Mouse (Mus musculus): ENCODE measurements around the gene Lrat.
A peak's percentile ranks its signal among the peaks of the same experiment; 100 is the strongest.

Gene Lrat

GRCm38 (mm10) chr3:82903613-82904205, at the start of gene Lrat:
Lrat (minus strand) TSS chr3:82903973.
- peak; percentile 6 for DNase-seq (ENCODE audit: extremely low read depth, insufficient read length, low spot score)

- DNase-seq (ENCODE audit: extremely low read depth, insufficient read length, low spot score) = no peak
These were observed 48.6 kb upstream of the Lrat start for GRCm38 (mm10) chr3:82952173-82952962.

- no peak for DNase-seq (ENCODE audit: extremely low read depth, insufficient read length, low spot score)
These were observed 46.9 kb upstream of the Lrat start for GRCm38 (mm10) chr3:82950639-82951038.

DNA sequence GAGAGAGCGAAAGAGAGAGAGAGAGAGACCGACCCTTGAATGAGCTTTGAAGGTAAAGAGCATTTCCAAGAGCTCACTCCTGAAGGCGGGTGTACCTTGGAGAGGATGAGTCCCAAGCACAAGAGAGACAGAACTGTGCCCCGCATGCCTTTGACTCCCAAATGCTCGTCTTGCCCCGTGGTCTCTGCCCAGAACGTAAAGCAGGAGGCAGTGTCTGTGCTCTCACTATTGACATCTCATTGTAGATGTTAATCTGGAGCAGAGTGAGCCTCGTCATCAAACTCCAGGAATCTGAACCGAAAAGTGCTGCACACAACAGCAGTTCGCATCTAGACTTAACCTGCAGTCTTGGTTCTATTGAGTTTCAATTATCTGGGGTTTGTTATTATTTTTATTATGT, 46.4 kb upstream of the Lrat start:
- no peak for DNase-seq (ENCODE audit: extremely low read depth, insufficient read length, low spot score)

- DNase-seq (ENCODE audit: extremely low read depth, insufficient read length, low spot score) = no peak
These were observed 42.8 kb upstream of the Lrat start for GRCm38 (mm10) chr3:82946375-82947107.

GRCm38 (mm10) chr3:82927917-82928316, 24.1 kb upstream of the Lrat start:
- no peak for DNase-seq (ENCODE audit: extremely low read depth, insufficient read length, low spot score)

GRCm38 (mm10) chr3:82915632-82916031, 11.9 kb upstream of the Lrat start:
- DNase-seq (ENCODE audit: extremely low read depth, insufficient read length, low spot score) = no peak

- DNase-seq (ENCODE audit: extremely low read depth, insufficient read length, low spot score) = no peak
These were observed 4.9 kb upstream of the Lrat start for GRCm38 (mm10) chr3:82908671-82909070.

DNA sequence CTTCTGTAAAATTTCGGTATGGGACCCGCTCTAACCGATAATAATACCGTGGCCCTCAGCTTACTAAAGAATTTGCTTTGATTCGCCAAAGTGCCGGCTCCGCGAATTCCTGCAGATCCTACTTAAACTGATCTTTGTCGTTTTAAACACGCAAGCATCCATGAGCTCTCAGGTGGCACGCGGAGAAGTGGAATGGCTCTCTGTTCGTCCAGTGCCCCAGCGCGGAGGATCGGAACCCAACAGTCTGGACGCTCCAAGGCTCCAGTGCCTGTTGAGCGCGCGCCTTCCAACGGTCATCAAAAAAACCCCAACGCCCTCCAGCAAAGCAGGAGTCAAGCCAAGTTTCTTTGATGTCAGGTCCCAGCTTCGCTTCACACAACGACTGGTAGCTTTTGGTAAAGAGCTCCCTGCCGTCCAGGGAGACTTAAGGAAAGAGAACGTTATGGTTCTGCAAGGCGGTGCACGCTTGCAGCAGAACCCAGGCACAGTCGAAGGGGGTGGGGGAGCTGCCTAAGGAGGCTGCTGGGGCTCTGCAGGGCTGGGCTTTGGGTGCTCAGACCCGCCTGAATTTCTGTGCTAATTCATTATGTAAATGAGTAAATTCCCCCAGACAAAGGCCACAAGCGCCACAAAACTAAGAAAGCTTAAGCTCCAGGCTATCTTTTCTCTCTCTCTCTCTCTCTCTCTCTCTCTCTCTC, 587 bp upstream of the Lrat start:
- peak; percentile 3 for DNase-seq (ENCODE audit: extremely low read depth, insufficient read length, low spot score)

DNA sequence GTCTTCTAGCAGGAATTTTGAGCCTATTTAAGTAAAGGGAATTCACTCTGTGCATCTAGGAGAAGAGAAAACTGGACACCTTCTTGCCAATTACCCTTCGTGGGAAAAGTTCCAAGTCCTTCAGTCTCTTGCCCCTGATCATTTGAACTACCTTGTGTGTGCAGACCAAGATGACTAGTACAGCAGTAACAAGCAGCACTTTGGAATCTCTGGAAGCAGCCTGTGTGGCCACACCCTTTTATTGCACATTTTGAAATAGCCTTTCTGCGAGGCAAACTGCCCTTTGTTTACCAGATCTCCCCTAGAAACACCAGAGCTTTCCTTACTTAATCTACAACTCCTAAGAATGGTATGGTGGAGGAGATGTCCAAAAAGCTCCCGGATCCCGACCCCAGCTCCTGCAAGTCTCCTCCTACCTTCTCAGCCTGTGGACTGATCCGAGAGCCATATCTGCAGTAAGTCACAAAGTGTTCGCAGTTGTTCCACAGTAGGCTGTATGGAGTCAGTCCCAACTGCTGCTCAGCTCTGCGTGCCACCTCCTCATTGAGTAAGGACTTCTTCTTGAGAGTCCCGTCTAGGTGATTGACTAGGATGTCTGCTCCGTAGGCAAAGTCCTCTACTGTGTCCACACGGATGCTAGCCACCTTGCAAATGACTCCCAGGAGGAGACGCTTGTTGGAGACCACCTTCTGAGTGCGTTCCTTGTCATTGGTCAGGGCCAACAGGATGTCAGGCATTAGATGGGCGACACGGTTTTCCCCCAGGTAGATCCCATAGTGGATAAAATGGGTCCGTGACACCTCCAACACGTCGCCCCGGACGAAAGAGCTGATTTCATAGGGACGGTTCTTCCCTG, 788 bp downstream of the Lrat start:
- no peak for DNase-seq (ENCODE audit: extremely low read depth, insufficient read length, low spot score)

DNA sequence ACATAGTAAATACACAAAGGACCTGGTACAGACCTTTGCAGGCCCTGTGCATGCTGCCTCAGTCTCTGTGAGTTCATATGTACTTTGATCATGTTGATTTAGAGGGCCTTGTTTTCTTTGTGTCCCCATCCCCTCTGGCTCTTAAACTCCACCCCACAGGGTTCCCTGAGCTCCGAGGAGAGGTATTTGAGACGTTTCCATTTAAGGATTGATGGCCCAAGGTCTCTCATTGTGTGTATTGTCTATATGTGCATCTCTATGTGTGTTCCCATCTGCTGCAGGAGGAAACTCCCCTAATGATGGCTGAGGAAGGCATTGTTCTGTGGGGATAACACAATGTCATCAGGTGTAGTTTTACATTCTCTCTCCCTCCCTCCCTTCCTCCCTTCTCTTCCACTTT, 14.9 kb downstream of the Lrat start:
- no peak for DNase-seq (ENCODE audit: extremely low read depth, insufficient read length, low spot score)

DNA sequence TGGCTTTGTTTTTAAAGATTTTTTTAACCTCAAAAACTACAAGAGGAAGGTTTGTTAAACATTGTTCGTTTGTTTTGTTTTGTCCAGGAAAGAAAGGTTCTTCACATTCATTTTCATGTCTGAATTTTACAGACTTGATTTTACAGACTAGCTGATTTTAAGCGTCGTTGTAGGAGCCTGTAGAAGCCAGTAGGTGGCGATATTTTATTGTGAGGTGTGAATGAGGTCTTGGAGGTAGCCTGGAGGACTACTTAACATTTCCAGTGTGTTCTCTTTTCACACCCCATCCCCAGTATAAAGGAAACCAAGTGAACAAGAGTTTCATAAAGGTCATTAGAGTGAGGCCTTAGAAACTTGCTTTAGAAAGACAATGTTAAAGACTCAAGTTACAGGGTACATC, 26.5 kb downstream of the Lrat start:
- no peak for DNase-seq (ENCODE audit: extremely low read depth, insufficient read length, low spot score)

DNA sequence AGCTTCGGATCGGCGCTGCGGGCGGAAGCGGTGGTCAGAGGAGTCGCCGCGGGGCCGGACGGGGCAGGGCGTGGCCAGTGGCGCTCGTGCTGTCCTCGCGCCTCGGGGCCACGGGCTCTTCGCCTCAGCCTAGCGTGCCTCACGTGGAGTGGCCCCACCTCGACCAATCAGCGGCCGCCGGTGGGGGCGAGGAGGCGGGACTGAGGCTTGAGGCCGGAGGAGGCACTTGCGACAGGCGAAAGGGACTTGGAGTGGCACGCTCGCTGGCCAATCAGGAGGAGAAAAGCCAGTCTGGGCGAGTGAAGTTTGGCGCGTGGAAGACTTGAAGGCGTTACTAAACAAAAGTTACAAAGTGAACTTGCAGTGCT, 27.4 kb downstream of the Lrat start, which contains the start of gene Rbm46:
Rbm46 (minus strand) TSS at position 112 of the 368 bp plus-strand sequence.
- peak; percentile 14 for DNase-seq (ENCODE audit: extremely low read depth, insufficient read length, low spot score)

DNA sequence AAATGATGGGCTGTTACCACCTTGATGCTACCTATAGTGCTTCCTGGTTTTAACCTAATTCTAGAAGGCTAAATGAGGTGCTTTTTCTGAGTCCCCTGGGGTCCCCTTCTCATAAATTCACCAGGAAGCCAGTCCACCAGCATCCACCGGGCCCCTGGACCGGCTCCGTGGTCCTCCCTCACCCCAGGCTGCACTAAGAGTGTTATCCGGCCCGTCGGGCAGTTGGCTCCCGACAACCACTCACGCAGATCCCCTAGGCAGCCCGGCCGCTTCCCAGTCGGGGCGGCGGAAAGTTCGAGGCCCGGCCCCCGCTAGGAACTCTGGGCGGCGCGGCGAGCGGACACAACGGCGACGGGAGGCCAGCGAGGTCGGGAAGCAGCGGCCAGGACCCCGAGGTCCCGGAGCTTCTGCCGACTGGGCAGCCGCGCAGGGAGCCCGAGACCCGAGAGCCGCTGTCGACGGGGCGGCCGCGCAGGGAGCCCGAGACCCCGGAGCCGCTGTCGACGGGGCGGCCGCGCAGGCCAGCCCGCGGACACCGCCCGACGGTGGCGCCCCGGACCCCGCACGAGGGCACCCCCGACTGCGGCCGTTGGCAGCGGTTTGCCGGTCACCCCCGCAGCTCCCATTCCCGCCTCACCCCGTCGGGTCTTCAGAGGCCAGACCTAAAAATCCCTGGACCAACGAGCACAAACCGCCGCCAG, 28.0 kb downstream of the Lrat start:
- DNase-seq (ENCODE audit: extremely low read depth, insufficient read length, low spot score) = peak; percentile 8

DNA sequence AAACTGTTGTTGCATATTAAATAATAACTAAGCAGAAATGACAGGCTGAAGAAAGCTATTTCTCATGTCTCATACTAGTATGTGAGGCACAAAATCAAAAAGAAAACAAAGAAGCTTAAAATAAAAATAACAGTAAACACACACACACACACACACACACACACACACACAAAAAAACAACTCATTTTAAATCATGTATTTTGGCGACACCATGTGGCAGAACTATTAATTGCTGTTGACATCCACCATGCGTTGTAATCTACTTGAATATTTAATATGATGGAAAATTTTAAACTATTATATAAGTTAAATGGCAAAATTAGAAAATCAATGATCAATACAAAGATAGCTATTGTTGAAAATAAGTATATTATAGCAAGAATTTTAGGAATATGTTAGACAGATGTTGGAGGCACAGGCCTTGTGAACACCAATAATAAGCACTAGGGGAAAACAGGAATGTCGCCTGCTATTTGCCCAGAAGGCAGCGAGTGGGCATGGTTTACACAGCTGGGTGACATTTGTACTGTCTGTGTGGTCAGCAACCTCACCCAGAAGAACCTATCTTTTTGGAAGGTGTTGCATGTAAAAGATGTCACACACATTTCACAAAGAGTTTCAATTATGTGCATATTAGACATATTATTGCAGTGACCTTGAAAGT, 46.2 kb downstream of the Lrat start:
- no peak for DNase-seq (ENCODE audit: extremely low read depth, insufficient read length, low spot score)
